Mouse (Mus musculus) heart, postnatal 0 days (tissue): Measurements from ENCODE around the gene Pigf. TPM values are rescaled to one million over a fixed set of nuclear protein-coding genes. Genes with fewer than 3 reads are reported as not detected.

Experiments used
- ATAC-seq: fragments of 200-750 bp; cut with Nextera tagmentation; 2 replicates; pipeline ENCODE4 v1.8.0; 2017; ENCODE audit warnings: low read depth, moderate number of reproducible peaks, moderate library complexity; ENCODE audit not compliant: insufficient read depth
- DNase-seq: peaks from one replicate; pipeline ENCODE4 v3.0.0-alpha.2; 2016; ENCODE audit warnings: low spot score
- H3K27ac ChIP-seq: fragments of 300-500 bp; sonication (generic); 2 replicates; pipeline ENCODE4 v1.5.1; 2014; ENCODE audit warnings: low read depth, mild to moderate bottlenecking
- H3K27me3 ChIP-seq: fragments of 300-500 bp; sonication (generic); 2 replicates; pipeline ENCODE4 v1.6.1; 2014; ENCODE audit warnings: low read length, mixed read lengths; ENCODE audit not compliant: control insufficient read depth, insufficient read depth
- H3K36me3 ChIP-seq: fragments of 300-500 bp; sonication (generic); replicated peaks from 2 replicates; pipeline ENCODE4 v1.6.1; 2014; ENCODE audit warnings: low read length, mixed read lengths; ENCODE audit not compliant: control insufficient read depth, insufficient read depth
- H3K4me1 ChIP-seq: fragments of 300-500 bp; sonication (generic); 2 replicates; pipeline ENCODE4 v1.6.1; 2014; ENCODE audit warnings: antibody characterized with exemption; ENCODE audit not compliant: control insufficient read depth, insufficient read depth
- H3K4me2 ChIP-seq: fragments of 300-500 bp; sonication (generic); 2 replicates; pipeline ENCODE4 v1.6.1; 2014; ENCODE audit warnings: low read depth, mild to moderate bottlenecking, low read length, moderate library complexity
- H3K4me3 ChIP-seq: fragments of 300-500 bp; sonication (generic); 2 replicates; pipeline ENCODE4 v1.5.1; 2014; ENCODE audit warnings: low read depth, low read length
- H3K9ac ChIP-seq: fragments of 300-500 bp; sonication (generic); replicated peaks from 2 replicates; pipeline ENCODE4 v1.6.1; 2014; ENCODE audit warnings: low read depth, low read length, mixed read lengths
- H3K9me3 ChIP-seq: fragments of 300-500 bp; sonication (generic); replicated peaks from 2 replicates; pipeline ENCODE4 v1.6.1; 2016; ENCODE audit warnings: low read length; ENCODE audit not compliant: control insufficient read depth
- CTCF ChIP-seq: IDR thresholded peaks from 2 replicates; pipeline ENCODE4 v1.5.1; 2016; ENCODE audit warnings: antibody characterized with exemption, control low read depth, low read depth
- EP300 ChIP-seq: IDR thresholded peaks from 2 replicates; pipeline ENCODE4 v1.6.1; 2016; ENCODE audit warnings: antibody characterized with exemption, low read depth
- WGBS: fragments of 180-500 bp; shearing (Covaris S2); extraction: QIAGEN DNeasy Blood & Tissue Kit; methylation state at CpG from one replicate; pipeline ENCODE4 v1.1.7; 2014; 5-methylcytosine and 5-hydroxymethylcytosine counted together
- polyA plus RNA-seq: library from polyadenylated mRNA; unstranded; fragments of >200 nt; fragmentation: Nextera tagmentation; extraction: Ambion mirVana; gene quantifications from 2 replicates; pipeline ENCODE4 v1.2.1, GENCODE M21; 2015
- total RNA-seq: library from RNA; depleted of rRNA; stranded (reverse); fragments of >200 nt; gene quantifications from 2 replicates; pipeline ENCODE4 v1.2.3, GENCODE M21; 2014; ENCODE audit warnings: low replicate concordance

Pigf gene
- total and polyA plus RNA-seq, 2 experiments from 2014 or later, result 9.0 to 10.1 TPM

GRCm38 (mm10) chr17:87063969-87064368 lies 38.8 kb upstream of the Pigf start:
- no peaks in the 10 kb centered on the region for H3K9me3 ChIP-seq
- H3K4me1 ChIP-seq, result no peaks in the 10 kb centered on the region; the same call in 1 of the 2 replicates
- WGBS, result 65% methylated on average over 6 of the region's 6 CpGs
- no peak for ATAC-seq
- no peak overlapping the region for H3K9ac ChIP-seq
- no peaks in the 10 kb centered on the region for H3K36me3 ChIP-seq
- H3K4me3 ChIP-seq, result no peak overlapping the region
- no peak for TF ChIP-seq EP300
- TF ChIP-seq CTCF, result no peak
- no peaks in the 10 kb centered on the region for H3K27me3 ChIP-seq
- DNase-seq, result no peak
- no peak overlapping the region for H3K27ac ChIP-seq
- no peak overlapping the region for H3K4me2 ChIP-seq

- Histone ChIP-seq H3K9me3 (no peaks in the 10 kb centered on the region), H3K36me3 (no peaks in the 10 kb centered on the region), H3K27me3 (no peaks in the 10 kb centered on the region), H3K9ac (no peak overlapping the region), H3K4me2 (no peak overlapping the region), H3K4me1 (no peaks in the 10 kb centered on the region; the same call in 1 of the 2 replicates), H3K4me3 (no peak overlapping the region), H3K27ac (no peak overlapping the region)
- no peak for ATAC-seq
- 78% methylated on average over 7 of the region's 7 CpGs for WGBS
- no peak for DNase-seq
- TF ChIP-seq EP300 (no peak), CTCF (no peak)
Measured at GRCm38 (mm10) chr17:87063461-87063860, 38.3 kb upstream of the Pigf start.

- TF ChIP-seq CTCF (no peak), EP300 (no peak)
- Histone ChIP-seq H3K36me3 (no peaks in the 10 kb centered on the region), H3K9me3 (no peaks in the 10 kb centered on the region), H3K27ac (no peak overlapping the region), H3K4me3 (no peak overlapping the region), H3K4me2 (no peak overlapping the region), H3K4me1 (peaks cover 2% of the 10 kb centered on the region), H3K9ac (no peak overlapping the region), H3K27me3 (no peaks in the 10 kb centered on the region)
- 64% methylated on average over 9 of the region's 9 CpGs for WGBS
- DNase-seq (no peak), ATAC-seq (no peak)
Measured at GRCm38 (mm10) chr17:87062639-87063038, 37.4 kb upstream of the Pigf start.

- Histone ChIP-seq H3K36me3 (no peaks in the 10 kb centered on the region), H3K4me1 (peaks cover 17% of the 10 kb centered on the region), H3K27me3 (no peaks in the 10 kb centered on the region), H3K9ac (no peak overlapping the region), H3K4me2 (no peak overlapping the region), H3K4me3 (no peak overlapping the region), H3K9me3 (no peaks in the 10 kb centered on the region), H3K27ac (0 out of 2 replicates have a peak overlapping the region, but pooled peaks have one; percentile 25)
- ATAC-seq, result no peak
- TF ChIP-seq EP300, result no peak
- no peak for TF ChIP-seq CTCF
- DNase-seq, result no peak
- 57% methylated on average over 8 of the region's 8 CpGs for WGBS
Measured at GRCm38 (mm10) chr17:87057486-87058266, 32.5 kb upstream of the Pigf start.

GRCm38 (mm10) chr17:87056761-87057160 lies 31.6 kb upstream of the Pigf start:
- Histone ChIP-seq H3K36me3 (no peaks in the 10 kb centered on the region), H3K4me3 (no peak overlapping the region), H3K9ac (no peak overlapping the region), H3K9me3 (no peaks in the 10 kb centered on the region), H3K27ac (no peak overlapping the region), H3K4me2 (no peak overlapping the region), H3K4me1 (peaks cover 17% of the 10 kb centered on the region), H3K27me3 (no peaks in the 10 kb centered on the region)
- 92% methylated on average over 7 of the region's 7 CpGs for WGBS
- no peak for TF ChIP-seq EP300
- no peak for TF ChIP-seq CTCF
- no peak for DNase-seq
- no peak for ATAC-seq

GRCm38 (mm10) chr17:87055663-87056062 lies 30.5 kb upstream of the Pigf start:
- peak overlapping the region; percentile 67 for H3K27ac ChIP-seq
- no peaks in the 10 kb centered on the region for H3K27me3 ChIP-seq
- no peaks in the 10 kb centered on the region for H3K9me3 ChIP-seq
- ATAC-seq (peak; percentile 67), DNase-seq (peak; percentile 56)
- peaks cover 17% of the 10 kb centered on the region for H3K4me1 ChIP-seq
- no peak overlapping the region for H3K9ac ChIP-seq
- H3K4me2 ChIP-seq, result no peak overlapping the region
- no peak for TF ChIP-seq CTCF
- TF ChIP-seq EP300, result no peak
- no peak overlapping the region for H3K4me3 ChIP-seq
- H3K36me3 ChIP-seq, result no peaks in the 10 kb centered on the region
- 42% methylated on average over 1 of the region's 1 CpGs for WGBS
